Mouse (Mus musculus): ENCODE data around the gene Fbxw14.
"Not testable (repeated sequence)": the region's sequence is repeated elsewhere in the genome, so short reads cannot be mapped to it uniquely, and the experiment has no call there.

Gene Fbxw14

DNA sequence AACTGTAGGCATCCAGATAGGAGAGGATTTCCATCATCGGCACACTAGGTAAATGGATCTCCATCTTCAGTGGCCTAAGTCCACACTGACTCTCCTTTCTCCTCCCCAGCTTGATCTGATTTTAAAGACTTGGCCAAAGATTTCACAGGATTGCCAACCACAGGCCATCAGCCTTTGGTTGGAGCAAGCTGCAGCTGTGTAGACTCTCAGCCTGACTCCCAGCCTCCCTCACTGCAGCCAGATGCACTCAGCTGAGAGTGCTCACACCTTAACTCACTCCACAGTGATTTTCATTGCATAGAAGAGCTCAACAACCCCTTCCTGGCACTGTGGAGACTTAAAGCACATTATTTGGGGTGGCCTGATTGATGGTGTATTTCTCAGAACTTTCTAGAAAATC is at the start of gene Fbxw14:
Gene Fbxw14 (minus strand): TSS at position 101 of the 400 bp plus-strand sequence.
- DNase-seq = not testable (repeated sequence)

DNA sequence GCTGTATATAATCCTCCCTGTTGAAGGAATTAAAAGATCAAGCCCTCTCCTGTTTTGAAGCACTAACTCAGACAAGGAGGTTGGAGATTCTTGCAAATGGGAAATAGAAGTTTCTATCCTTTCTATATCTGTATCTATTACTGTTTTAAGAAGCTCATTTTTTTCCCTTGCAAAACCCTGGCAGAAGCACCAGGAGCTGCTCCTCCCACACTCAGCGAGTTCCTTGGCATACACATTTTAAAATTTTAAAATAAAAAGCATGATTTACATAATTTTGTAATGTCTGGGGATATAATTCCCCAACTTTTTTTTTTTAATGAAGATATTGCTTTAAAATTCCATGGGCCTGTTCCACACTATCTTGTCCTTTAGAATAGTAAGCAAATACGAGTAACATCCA is 24.4 kb downstream of the Fbxw14 start:
- no peak for DNase-seq

GRCm38 (mm10) chr9:109234654-109235053 is 52.8 kb downstream of the Fbxw14 start, which contains the start of gene Fbxw20:
TSS of gene Fbxw20 (minus strand) at chr9:109234754.
- DNase-seq = no peak
